8 mouse cellular contexts compared by ENCODE assay signal in genomic region chr14:100458727-100459447, GRCm38 (mm10).
DNase-seq lines count a peak whose midpoint lies in the region; ATAC-seq and TF ChIP-seq lines count a peak whose summit lies in the region.

No protein-coding gene starts in this region.

- peak; percentile 94 for DNase-seq in ES-CJ7 (ENCODE audit: low read depth, low spot score)
- peak; percentile 53 for DNase-seq in cerebellum, adult 11-12 months
- DNase-seq in forebrain, postnatal 0 days: peak; percentile 98
- peak; percentile 99 for DNase-seq in hindbrain, postnatal 0 days (ENCODE audit: low spot score)
- peak; percentile 67 to 76 for DNase-seq in layer of hippocampus, postnatal 25 days (ENCODE audit: extremely low spot score in 1 of 2, low spot score in 1 of 2)
- DNase-seq in lung, postnatal 10 days: peak; percentile 58
- DNase-seq in ovary, postnatal 36 days (ENCODE audit: low spot score): peak; percentile 48
- DNase-seq in thymus, postnatal 36 days: peak; percentile 12 to 48

- peaks cover 27% of the 10 kb centered on the region for H3K4me1 ChIP-seq in forebrain, postnatal 0 days (ENCODE audit: insufficient read depth)
- H3K4me1 ChIP-seq in hindbrain, postnatal 0 days (ENCODE audit: insufficient read depth, low read length): peaks cover 29% of the 10 kb centered on the region

- ATAC-seq in forebrain, postnatal 0 days: peak; percentile 88
- ATAC-seq in hindbrain, postnatal 0 days: peak; percentile 94

- peak overlapping the region; percentile 49 for H3K4me2 ChIP-seq in forebrain, postnatal 0 days (ENCODE audit: low read depth)
- H3K4me2 ChIP-seq in hindbrain, postnatal 0 days (ENCODE audit: low read depth, low read length): peak overlapping the region; percentile 53

- no peak for TF ChIP-seq CTCF in forebrain, postnatal 0 days (IDR thresholded peaks at IDR 0.05; ENCODE audit: low read depth)
- TF ChIP-seq CTCF in hindbrain, postnatal 0 days (IDR thresholded peaks at IDR 0.05; ENCODE audit: low read depth): no peak

- H3K27ac ChIP-seq in forebrain, postnatal 0 days (ENCODE audit: low read depth, low read length): peak overlapping the region; percentile 85
- H3K27ac ChIP-seq in hindbrain, postnatal 0 days: peak overlapping the region; percentile 80

- peaks cover 5% of the 10 kb centered on the region for H3K27me3 ChIP-seq in forebrain, postnatal 0 days (ENCODE audit: insufficient read depth, low read length)
- no peaks in the 10 kb centered on the region for H3K27me3 ChIP-seq in hindbrain, postnatal 0 days (ENCODE audit: insufficient read depth, low read length)

- H3K9ac ChIP-seq in forebrain, postnatal 0 days: no peak overlapping the region
- H3K9ac ChIP-seq in hindbrain, postnatal 0 days (replicated peaks; ENCODE audit: low read length): no peak overlapping the region

- H3K36me3 ChIP-seq in forebrain, postnatal 0 days (ENCODE audit: insufficient read depth): no peaks in the 10 kb centered on the region
- no peaks in the 10 kb centered on the region for H3K36me3 ChIP-seq in hindbrain, postnatal 0 days (ENCODE audit: insufficient read depth, low read length)

- 3% methylated on average over 9 of the region's 9 CpGs for WGBS in forebrain, postnatal 0 days
- WGBS in hindbrain, postnatal 0 days: 6% methylated on average over 9 of the region's 9 CpGs

- H3K4me3 ChIP-seq in forebrain, postnatal 0 days (ENCODE audit: low read depth, low read length): peak overlapping the region; percentile 17
- H3K4me3 ChIP-seq in hindbrain, postnatal 0 days (ENCODE audit: low read length): peak overlapping the region; percentile 15; the same call in 1 of the 2 replicates

- H3K9me3 ChIP-seq in forebrain, postnatal 0 days (ENCODE audit: low read length): no peaks in the 10 kb centered on the region
- H3K9me3 ChIP-seq in hindbrain, postnatal 0 days (ENCODE audit: low read length): no peaks in the 10 kb centered on the region

Comparison
In these comparisons a context has a peak if more than half of its experiments do, and no peak if none do; other contexts are left out.
1. Peak in every context shown above with its lines: DNase-seq, ATAC-seq, H3K4me3 ChIP-seq and H3K27ac ChIP-seq.
2. DNase-seq: peak in every context shown above with its lines; median percentile 99 in hindbrain, postnatal 0 days; 98 in forebrain, postnatal 0 days; 94 in ES-CJ7; 72 in layer of hippocampus, postnatal 25 days; 58 in lung, postnatal 10 days; 53 in cerebellum, adult 11-12 months; 48 in ovary, postnatal 36 days; 30 in thymus, postnatal 36 days.